Mouse (Mus musculus) embryonic facial prominence, embryonic 14.5 days (tissue): ENCODE data around the gene Ptpn4. TPM values are rescaled to one million over a fixed set of nuclear protein-coding genes. Genes with fewer than 3 reads are reported as not detected.

Experiments used
- ATAC-seq: fragments of 200-750 bp; cut with Nextera tagmentation; 2 replicates; pipeline ENCODE4 v1.8.0; 2017; ENCODE audit warnings: low read depth, moderate number of reproducible peaks, moderate TSS enrichment
- DNase-seq: peaks from one replicate; pipeline ENCODE4 v3.0.0-alpha.2; 2015; ENCODE audit warnings: low spot score
- H3K27ac ChIP-seq: fragments of 300-500 bp; sonication (generic); replicated peaks from 2 replicates; pipeline ENCODE4 v1.5.1; 2014; ENCODE audit warnings: low read depth, mild to moderate bottlenecking, low read length, moderate library complexity
- H3K27me3 ChIP-seq: fragments of 300-500 bp; sonication (generic); replicated peaks from 2 replicates; pipeline ENCODE4 v1.6.1; 2014; ENCODE audit warnings: low read length; ENCODE audit not compliant: control insufficient read depth, insufficient read depth
- H3K36me3 ChIP-seq: fragments of 300-500 bp; sonication (generic); 2 replicates; pipeline ENCODE4 v1.6.1; 2014; ENCODE audit warnings: low read length, mixed read lengths; ENCODE audit not compliant: control insufficient read depth, insufficient read depth
- H3K4me1 ChIP-seq: fragments of 300-500 bp; sonication (generic); 2 replicates; pipeline ENCODE4 v1.6.1; 2014; ENCODE audit warnings: antibody characterized with exemption, low read length; ENCODE audit not compliant: control insufficient read depth, insufficient read depth
- H3K4me2 ChIP-seq: fragments of 300-500 bp; sonication (generic); 2 replicates; pipeline ENCODE4 v1.6.1; 2014; ENCODE audit warnings: low read depth, mild to moderate bottlenecking, low read length, moderate library complexity, mixed read lengths
- H3K4me3 ChIP-seq: fragments of 300-500 bp; sonication (generic); 2 replicates; pipeline ENCODE4 v1.5.1; 2014; ENCODE audit warnings: low read depth, mild to moderate bottlenecking, low read length
- H3K9ac ChIP-seq: fragments of 300-500 bp; sonication (generic); 2 replicates; pipeline ENCODE4 v1.6.1; 2014; ENCODE audit warnings: low read depth, mild to moderate bottlenecking, low read length, moderate library complexity, mixed read lengths
- H3K9me3 ChIP-seq: fragments of 300-500 bp; sonication (generic); 2 replicates; pipeline ENCODE4 v1.6.1; 2016; ENCODE audit warnings: low read length; ENCODE audit not compliant: control insufficient read depth
- WGBS: fragments of 180-500 bp; shearing (Covaris S2); extraction: QIAGEN DNeasy Blood & Tissue Kit; methylation state at CpG from one replicate; pipeline ENCODE4 v1.1.7; 2014; 5-methylcytosine and 5-hydroxymethylcytosine counted together
- polyA plus RNA-seq: library from polyadenylated mRNA; unstranded; fragments of >200 nt; fragmentation: Nextera tagmentation; extraction: Ambion mirVana; gene quantifications from 2 replicates; pipeline ENCODE4 v1.2.1, GENCODE M21; 2014

Ptpn4 gene
- polyA plus RNA-seq, 1 experiment from 2014 or later = 10.5 TPM

GRCm38 (mm10) chr1:119646356-119646755 lies 191.1 kb downstream of the Ptpn4 start:
- Histone ChIP-seq H3K9ac (no peak overlapping the region), H3K36me3 (no peaks in the 10 kb centered on the region), H3K27ac (no peak overlapping the region), H3K4me3 (no peak overlapping the region), H3K9me3 (no peaks in the 10 kb centered on the region), H3K27me3 (no peaks in the 10 kb centered on the region), H3K4me1 (no peaks in the 10 kb centered on the region), H3K4me2 (no peak overlapping the region)
- ATAC-seq (no peak), DNase-seq (no peak)
- 64% methylated on average over 2 of the region's 2 CpGs for WGBS

DNA sequence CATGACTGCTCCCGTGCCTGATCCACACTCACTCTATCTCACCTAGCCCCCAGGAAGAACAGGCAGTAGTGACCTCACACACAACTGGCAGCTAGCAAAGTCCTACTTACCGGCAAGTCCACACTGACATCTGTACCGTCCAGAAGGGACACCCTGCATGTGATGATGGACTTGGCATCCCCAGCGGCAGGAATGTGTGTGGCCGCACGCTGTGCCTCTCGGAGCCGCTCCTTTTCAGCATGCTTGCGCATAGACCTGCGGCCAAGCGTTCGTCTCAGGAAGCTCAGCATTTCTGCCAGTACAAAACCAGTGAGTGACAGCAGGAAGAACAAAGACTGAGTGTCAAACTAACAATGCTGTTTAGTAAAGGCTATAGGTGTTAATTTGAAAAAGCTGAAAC lies 195.0 kb downstream of the Ptpn4 start:
- Histone ChIP-seq H3K9me3 (no peaks in the 10 kb centered on the region), H3K27ac (no peak overlapping the region), H3K36me3 (no peaks in the 10 kb centered on the region), H3K4me2 (no peak overlapping the region), H3K4me3 (no peak overlapping the region), H3K9ac (no peak overlapping the region), H3K4me1 (no peaks in the 10 kb centered on the region), H3K27me3 (no peaks in the 10 kb centered on the region)
- DNase-seq = peak; percentile 27
- ATAC-seq = 0 out of 2 replicates have a peak, but pooled peaks have one; percentile 41
- WGBS = 49% methylated on average over 12 of the region's 12 CpGs

- Histone ChIP-seq H3K36me3 (no peaks in the 10 kb centered on the region), H3K4me3 (no peak overlapping the region), H3K9me3 (no peaks in the 10 kb centered on the region), H3K9ac (no peak overlapping the region), H3K27me3 (no peaks in the 10 kb centered on the region), H3K4me1 (no peaks in the 10 kb centered on the region), H3K27ac (no peak overlapping the region), H3K4me2 (no peak overlapping the region)
- no peak for DNase-seq
- ATAC-seq = no peak
These were observed 196.2 kb downstream of the Ptpn4 start for GRCm38 (mm10) chr1:119641090-119641812.

- H3K36me3 ChIP-seq = no peaks in the 10 kb centered on the region
- no peaks in the 10 kb centered on the region for H3K4me1 ChIP-seq
- H3K4me2 ChIP-seq = no peak overlapping the region
- no peak overlapping the region for H3K4me3 ChIP-seq
- DNase-seq = no peak
- no peaks in the 10 kb centered on the region for H3K9me3 ChIP-seq
- H3K27me3 ChIP-seq = no peaks in the 10 kb centered on the region
- no peak overlapping the region for H3K9ac ChIP-seq
- 71% methylated on average over 2 of the region's 2 CpGs for WGBS
- H3K27ac ChIP-seq = no peak overlapping the region
- no peak for ATAC-seq
These were observed 197.4 kb downstream of the Ptpn4 start for GRCm38 (mm10) chr1:119640006-119640405.

GRCm38 (mm10) chr1:119637188-119638023 lies 200.0 kb downstream of the Ptpn4 start:
- no peak overlapping the region for H3K4me2 ChIP-seq
- DNase-seq (no peak), ATAC-seq (no peak)
- no peaks in the 10 kb centered on the region for H3K9me3 ChIP-seq
- H3K4me1 ChIP-seq = no peaks in the 10 kb centered on the region
- H3K4me3 ChIP-seq = no peak overlapping the region
- H3K27me3 ChIP-seq = no peaks in the 10 kb centered on the region
- 0 out of 2 replicates have a peak, but pooled peaks cover 5% of the 10 kb centered on the region for H3K36me3 ChIP-seq
- H3K9ac ChIP-seq = no peak overlapping the region
- H3K27ac ChIP-seq = no peak overlapping the region
- WGBS = 87% methylated on average over 6 of the region's 6 CpGs

DNA sequence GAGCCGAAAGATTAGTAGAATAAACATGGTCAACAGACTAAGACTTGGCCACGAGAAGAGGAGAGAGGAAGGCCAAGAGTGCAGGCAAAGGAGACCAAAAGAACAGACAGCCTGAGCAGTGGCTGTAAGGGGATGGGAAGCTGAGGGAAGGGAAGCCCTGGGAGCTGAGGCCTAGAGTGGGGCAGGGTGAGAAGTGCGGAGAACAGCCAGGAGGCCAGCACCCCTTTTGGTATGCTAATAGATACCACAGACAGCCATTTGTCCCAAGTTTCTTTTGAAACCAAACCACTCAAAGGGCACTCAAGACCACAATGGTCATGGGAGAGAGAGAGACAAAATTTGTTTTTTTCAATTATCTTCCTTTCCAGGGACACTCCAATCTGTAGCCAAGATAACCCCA lies 202.7 kb downstream of the Ptpn4 start:
- DNase-seq (no peak), ATAC-seq (no peak)
- H3K9me3 ChIP-seq = no peaks in the 10 kb centered on the region
- no peak overlapping the region for H3K4me3 ChIP-seq
- no peak overlapping the region for H3K4me2 ChIP-seq
- 0 out of 2 replicates have a peak, but pooled peaks cover 5% of the 10 kb centered on the region for H3K36me3 ChIP-seq
- H3K27ac ChIP-seq = no peak overlapping the region
- H3K27me3 ChIP-seq = no peaks in the 10 kb centered on the region
- 61% methylated on average over 3 of the region's 3 CpGs for WGBS
- no peaks in the 10 kb centered on the region for H3K4me1 ChIP-seq
- H3K9ac ChIP-seq = no peak overlapping the region

DNA sequence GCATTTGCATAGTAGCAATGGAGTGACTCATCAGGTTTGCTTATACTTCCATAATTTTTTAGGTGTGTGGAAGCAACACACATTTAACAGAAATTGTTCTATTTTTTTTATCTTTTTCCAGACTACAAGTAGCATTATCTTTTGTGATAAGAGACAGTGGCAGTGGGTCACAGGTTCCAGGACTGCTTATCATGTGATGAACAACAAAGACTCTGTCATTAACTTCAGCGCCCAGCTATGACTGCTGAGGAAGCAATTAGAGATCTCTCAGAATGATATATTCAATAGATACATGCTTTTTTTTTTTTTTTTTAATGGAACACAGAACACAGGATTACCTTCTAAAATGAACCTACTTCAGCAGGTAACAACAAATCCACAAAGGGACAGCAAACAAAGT lies 207.0 kb downstream of the Ptpn4 start:
- no peak overlapping the region for H3K27ac ChIP-seq
- 66% methylated on average over 1 of the region's 1 CpGs for WGBS
- H3K36me3 ChIP-seq = 0 out of 2 replicates have a peak, but pooled peaks cover 5% of the 10 kb centered on the region
- no peak overlapping the region for H3K9ac ChIP-seq
- H3K4me2 ChIP-seq = no peak overlapping the region
- H3K4me1 ChIP-seq = no peaks in the 10 kb centered on the region
- H3K4me3 ChIP-seq = no peak overlapping the region
- DNase-seq (no peak), ATAC-seq (no peak)
- H3K27me3 ChIP-seq = no peaks in the 10 kb centered on the region
- H3K9me3 ChIP-seq = no peaks in the 10 kb centered on the region

DNA sequence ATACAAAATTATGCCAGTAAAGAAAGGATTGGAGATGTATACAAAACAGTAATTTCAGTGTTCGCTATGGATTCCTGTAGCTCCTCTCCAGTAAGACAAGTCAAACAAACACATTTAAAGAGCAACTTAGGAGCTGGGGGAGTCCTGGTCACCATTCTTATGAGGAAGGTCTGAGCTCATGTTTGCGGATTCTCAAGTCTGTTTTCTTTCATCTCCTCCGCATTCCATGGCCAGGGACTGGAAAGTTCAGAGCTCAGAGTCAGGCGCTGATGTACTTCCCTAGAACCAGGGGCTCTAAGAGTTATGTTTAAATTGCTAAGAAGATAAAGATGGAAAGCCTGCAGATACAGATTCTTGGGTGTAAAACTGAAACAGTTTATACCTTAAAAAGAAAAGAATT lies 210.6 kb downstream of the Ptpn4 start:
- H3K27ac ChIP-seq = no peak overlapping the region
- no peaks in the 10 kb centered on the region for H3K36me3 ChIP-seq
- ATAC-seq (no peak), DNase-seq (no peak)
- H3K9ac ChIP-seq = no peak overlapping the region
- no peaks in the 10 kb centered on the region for H3K9me3 ChIP-seq
- no peak overlapping the region for H3K4me3 ChIP-seq
- no peaks in the 10 kb centered on the region for H3K27me3 ChIP-seq
- no peak overlapping the region for H3K4me2 ChIP-seq
- H3K4me1 ChIP-seq = no peaks in the 10 kb centered on the region
- 76% methylated on average over 4 of the region's 4 CpGs for WGBS
